Mouse (Mus musculus): ENCODE measurements around the gene Myh7b.
A peak's percentile ranks its signal among the peaks of the same experiment; 100 is the strongest.
"Not testable (repeated sequence)": the region's sequence is repeated elsewhere in the genome, so short reads cannot be mapped to it uniquely, and the experiment has no call there.

The Myh7b gene

GRCm38 (mm10) chr2:155604560-155605235 lies 6.3 kb upstream of the Myh7b start:
- no peak for DNase-seq

GRCm38 (mm10) chr2:155605236-155605589 lies 5.8 kb upstream of the Myh7b start:
- not testable (repeated sequence) for DNase-seq

GRCm38 (mm10) chr2:155606360-155606759 lies 4.7 kb upstream of the Myh7b start:
- DNase-seq = peak; percentile 82

- no peak for DNase-seq
These were observed 980 bp downstream of the Myh7b start for GRCm38 (mm10) chr2:155611834-155612550.

- DNase-seq = peak; percentile 85
These were observed 2.3 kb downstream of the Myh7b start for GRCm38 (mm10) chr2:155613326-155613755.

- DNase-seq = no peak
These were observed 2.9 kb downstream of the Myh7b start for GRCm38 (mm10) chr2:155613953-155614352.

- no peak for DNase-seq
These were observed 6.0 kb downstream of the Myh7b start for GRCm38 (mm10) chr2:155616971-155617370.

GRCm38 (mm10) chr2:155619817-155620216 lies 8.8 kb downstream of the Myh7b start:
- peak; percentile 85 for DNase-seq

- DNase-seq = no peak
These were observed 11.6 kb downstream of the Myh7b start for GRCm38 (mm10) chr2:155622606-155623005.

- no peak for DNase-seq
These were observed 13.0 kb downstream of the Myh7b start for GRCm38 (mm10) chr2:155623996-155624395.

- DNase-seq = no peak
These were observed 13.7 kb downstream of the Myh7b start for GRCm38 (mm10) chr2:155624730-155625129.

- no peak for DNase-seq
These were observed 15.3 kb downstream of the Myh7b start for GRCm38 (mm10) chr2:155626277-155626676.

- peak; percentile 81 for DNase-seq
These were observed 16.2 kb downstream of the Myh7b start for GRCm38 (mm10) chr2:155627030-155627738.

GRCm38 (mm10) chr2:155628112-155628511 lies 17.1 kb downstream of the Myh7b start:
- DNase-seq = no peak

GRCm38 (mm10) chr2:155628519-155628918 lies 17.5 kb downstream of the Myh7b start:
- no peak for DNase-seq

GRCm38 (mm10) chr2:155629231-155629661 lies 18.2 kb downstream of the Myh7b start:
- DNase-seq = peak; percentile 83

- DNase-seq = no peak
These were observed 19.1 kb downstream of the Myh7b start for GRCm38 (mm10) chr2:155630153-155630552.

- DNase-seq = no peak
These were observed 19.8 kb downstream of the Myh7b start for GRCm38 (mm10) chr2:155630590-155631416.

- DNase-seq = no peak
These were observed 21.3 kb downstream of the Myh7b start for GRCm38 (mm10) chr2:155632138-155632936.

- no peak for DNase-seq
These were observed 22.1 kb downstream of the Myh7b start for GRCm38 (mm10) chr2:155633121-155633520.

GRCm38 (mm10) chr2:155633731-155634130 lies 22.7 kb downstream of the Myh7b start:
- DNase-seq = peak; percentile 74

GRCm38 (mm10) chr2:155634562-155634961 lies 23.6 kb downstream of the Myh7b start:
- no peak for DNase-seq

All from cerebellum, adult 9-11 months (tissue).